Mouse (Mus musculus) 3134 (cell line): ENCODE results near the gene Cysrt1.
"Not testable (repeated sequence)": the region's sequence is repeated elsewhere in the genome, so short reads cannot be mapped to it uniquely, and the experiment has no call there.

ENCODE experiments used
- DNase-seq: peaks from one replicate; pipeline ENCODE4 v3.0.0-alpha.2; 2011; ENCODE audit warnings: low spot score; ENCODE audit not compliant: insufficient read length; ENCODE audit errors: extremely low read depth

Gene Cysrt1

GRCm38 (mm10) chr2:25265897-25266656 lies 23.8 kb upstream of the Cysrt1 start:
- peak; percentile 54 for DNase-seq

GRCm38 (mm10) chr2:25264851-25265250 lies 22.6 kb upstream of the Cysrt1 start:
- DNase-seq: peak; percentile 81

GRCm38 (mm10) chr2:25264286-25264660 lies 22.0 kb upstream of the Cysrt1 start:
- no peak for DNase-seq

- no peak for DNase-seq
Observed at GRCm38 (mm10) chr2:25263623-25264285, 21.5 kb upstream of the Cysrt1 start.

GRCm38 (mm10) chr2:25262795-25263622 lies 20.8 kb upstream of the Cysrt1 start:
- peak; percentile 66 for DNase-seq

GRCm38 (mm10) chr2:25262291-25262767 lies 20.1 kb upstream of the Cysrt1 start, which contains the start of gene Tprn:
Gene Tprn, plus strand, starts transcription at chr2:25262618.
- peak; percentile 89 for DNase-seq

- no peak for DNase-seq
Observed at GRCm38 (mm10) chr2:25261870-25262269, 19.6 kb upstream of the Cysrt1 start.

GRCm38 (mm10) chr2:25258887-25259286 lies 16.6 kb upstream of the Cysrt1 start:
- no peak for DNase-seq

GRCm38 (mm10) chr2:25257250-25257649 lies 15.0 kb upstream of the Cysrt1 start:
- DNase-seq: not testable (repeated sequence)

GRCm38 (mm10) chr2:25256443-25257109 lies 14.3 kb upstream of the Cysrt1 start:
- DNase-seq: not testable (repeated sequence)

GRCm38 (mm10) chr2:25255284-25255779 lies 13.1 kb upstream of the Cysrt1 start, which contains the start of gene Tmem203:
Gene Tmem203, plus strand, starts transcription at chr2:25255439.
- peak; percentile 83 for DNase-seq

- DNase-seq: no peak
Observed at GRCm38 (mm10) chr2:25252331-25252730, 10.1 kb upstream of the Cysrt1 start.

- no peak for DNase-seq
Observed at GRCm38 (mm10) chr2:25246183-25247072, 4.2 kb upstream of the Cysrt1 start, which contains the start of gene AL732309.1. Gene AL732309.1, minus strand, starts transcription at chr2:25246863.

- no peak for DNase-seq
Observed at GRCm38 (mm10) chr2:25244144-25244543, 1.9 kb upstream of the Cysrt1 start.

GRCm38 (mm10) chr2:25243342-25243741 lies 1.1 kb upstream of the Cysrt1 start:
- no peak for DNase-seq

GRCm38 (mm10) chr2:25241438-25241775 lies 845 bp downstream of the Cysrt1 start:
- DNase-seq: no peak

GRCm38 (mm10) chr2:25240723-25241437 lies 1.4 kb downstream of the Cysrt1 start:
- no peak for DNase-seq

GRCm38 (mm10) chr2:25240310-25240709 lies 1.9 kb downstream of the Cysrt1 start:
- no peak for DNase-seq

GRCm38 (mm10) chr2:25239766-25240165 lies 2.5 kb downstream of the Cysrt1 start:
- no peak for DNase-seq
